Mouse (Mus musculus): ENCODE measurements around the gene Cpsf6. TPM values are rescaled to one million over a fixed set of nuclear protein-coding genes. Genes with fewer than 3 reads are reported as not detected.
A peak's percentile ranks its signal among the peaks of the same experiment; 100 is the strongest.

Cpsf6 gene
- polyA plus RNA-seq, 1 experiment from 2014 or later, result 162 TPM

DNA sequence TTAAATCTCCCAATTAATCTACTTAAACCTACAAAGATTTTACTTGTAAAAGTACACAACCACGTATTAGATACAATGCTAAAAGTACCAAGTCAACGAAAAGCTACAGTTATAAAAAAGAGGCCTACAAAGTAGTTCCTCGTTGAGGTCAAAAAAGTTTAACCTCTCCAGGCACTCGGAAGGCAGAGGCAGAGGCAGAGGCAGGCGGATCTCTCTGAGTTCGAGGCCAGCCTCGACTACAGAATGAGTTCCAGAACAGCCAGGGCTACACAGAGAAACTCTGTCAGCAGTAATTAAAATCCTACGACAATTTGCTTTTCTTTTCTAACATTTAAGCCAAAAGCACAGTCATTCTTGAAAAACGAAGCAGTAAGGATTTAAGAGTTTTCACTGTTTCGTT, 4.7 kb downstream of the Cpsf6 start:
- no peaks in the 10 kb centered on the region for H3K36me3 ChIP-seq (ENCODE audit: control insufficient read depth, insufficient read depth, low read length)
- H3K9me3 ChIP-seq (ENCODE audit: control insufficient read depth, low read length), result no peaks in the 10 kb centered on the region
- H3K9ac ChIP-seq (ENCODE audit: low read length), result peak overlapping the region; percentile 100
- peak overlapping the region; percentile 73 for H3K4me2 ChIP-seq (ENCODE audit: low read depth, low read length)
- peaks cover 12% of the 10 kb centered on the region for H3K4me1 ChIP-seq (replicated peaks; ENCODE audit: control insufficient read depth, insufficient read depth, low read length)
- no peak overlapping the region for H3K27ac ChIP-seq (ENCODE audit: low read length)
- no peak for ATAC-seq (ENCODE audit: low read depth)
- H3K27me3 ChIP-seq (ENCODE audit: control insufficient read depth, insufficient read depth, low read depth, low read length), result no peaks in the 10 kb centered on the region
- H3K4me3 ChIP-seq (ENCODE audit: low read length), result peak overlapping the region; percentile 79
- 11% methylated on average over 10 of the region's 10 CpGs for WGBS

DNA sequence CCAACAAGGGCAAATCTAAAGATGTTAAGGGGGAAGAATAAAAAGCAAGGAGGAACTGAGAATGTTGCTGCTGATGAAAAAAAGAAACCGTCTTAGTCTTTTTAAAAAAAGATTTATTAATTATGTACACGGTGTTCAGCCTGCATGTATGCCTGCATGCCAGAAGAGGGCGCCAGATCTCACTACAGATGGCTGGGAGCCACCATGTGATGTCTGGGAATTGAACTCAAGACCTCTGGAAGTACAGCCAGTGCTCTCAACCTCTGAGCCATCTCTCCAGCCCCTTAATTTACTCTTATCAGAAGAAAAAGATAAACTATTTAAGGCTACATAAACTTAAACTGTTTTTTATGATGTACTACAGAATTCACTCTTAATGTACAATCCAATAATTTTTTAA, 16.7 kb downstream of the Cpsf6 start:
- no peak overlapping the region for H3K4me2 ChIP-seq (ENCODE audit: low read depth, low read length)
- no peaks in the 10 kb centered on the region for H3K4me1 ChIP-seq (replicated peaks; ENCODE audit: control insufficient read depth, insufficient read depth, low read length)
- 24% methylated on average over 3 of the region's 3 CpGs for WGBS
- no peak overlapping the region for H3K4me3 ChIP-seq (ENCODE audit: low read length)
- ATAC-seq (ENCODE audit: low read depth), result no peak
- H3K27me3 ChIP-seq (ENCODE audit: control insufficient read depth, insufficient read depth, low read depth, low read length), result no peaks in the 10 kb centered on the region
- H3K9me3 ChIP-seq (ENCODE audit: control insufficient read depth, low read length), result no peaks in the 10 kb centered on the region
- H3K27ac ChIP-seq (ENCODE audit: low read length), result no peak overlapping the region
- peaks cover 47% of the 10 kb centered on the region for H3K36me3 ChIP-seq (ENCODE audit: control insufficient read depth, insufficient read depth, low read length)
- H3K9ac ChIP-seq (ENCODE audit: low read length), result no peak overlapping the region

DNA sequence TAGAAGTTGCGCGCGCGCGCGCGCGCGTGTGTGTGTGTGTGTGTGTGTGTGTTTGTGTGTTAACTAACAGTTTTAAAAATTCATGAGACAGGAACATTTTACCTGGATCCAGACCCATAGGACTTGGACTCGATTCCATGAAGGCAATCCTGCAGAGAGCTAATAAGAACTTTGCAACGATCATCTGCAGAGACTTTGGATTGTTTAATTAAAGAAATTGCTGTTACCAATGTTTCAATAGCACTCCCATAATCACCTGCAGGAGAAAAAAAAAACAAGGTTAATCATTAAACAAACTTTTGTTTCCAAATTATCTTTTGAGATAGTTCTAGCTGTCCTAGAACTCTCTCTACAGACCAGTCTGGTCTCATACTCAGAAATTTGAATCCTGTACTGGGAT, 20.9 kb downstream of the Cpsf6 start:
- Histone ChIP-seq H3K4me3 (ENCODE audit: low read length) (no peak overlapping the region), H3K9ac (ENCODE audit: low read length) (no peak overlapping the region), H3K27me3 (ENCODE audit: control insufficient read depth, insufficient read depth, low read depth, low read length) (no peaks in the 10 kb centered on the region), H3K4me1 (replicated peaks; ENCODE audit: control insufficient read depth, insufficient read depth, low read length) (no peaks in the 10 kb centered on the region), H3K4me2 (ENCODE audit: low read depth, low read length) (no peak overlapping the region), H3K27ac (ENCODE audit: low read length) (no peak overlapping the region), H3K36me3 (ENCODE audit: control insufficient read depth, insufficient read depth, low read length) (peaks cover 50% of the 10 kb centered on the region), H3K9me3 (ENCODE audit: control insufficient read depth, low read length) (no peaks in the 10 kb centered on the region)
- 88% methylated on average over 11 of the region's 11 CpGs for WGBS
- no peak for ATAC-seq (ENCODE audit: low read depth)

DNA sequence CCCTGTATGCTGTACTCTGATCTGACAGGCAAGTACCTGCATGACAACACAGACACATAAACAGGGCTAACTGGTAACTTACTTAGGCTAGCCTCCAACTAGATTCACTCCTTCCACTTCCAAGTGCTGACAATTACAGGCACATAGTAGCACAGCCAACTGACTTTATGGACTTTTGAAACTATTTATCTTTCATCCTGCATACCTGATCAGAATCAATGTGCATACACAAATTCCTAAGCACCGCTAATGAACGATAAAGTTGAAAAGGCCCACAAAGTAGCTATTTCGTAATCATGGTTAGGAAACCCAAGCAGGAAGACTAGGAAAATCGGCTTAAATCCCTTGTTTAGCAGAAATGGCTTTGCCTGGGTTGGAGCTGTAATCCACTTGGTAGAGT, 36.8 kb downstream of the Cpsf6 start:
- no peak overlapping the region for H3K4me2 ChIP-seq (ENCODE audit: low read depth, low read length)
- no peak overlapping the region for H3K9ac ChIP-seq (ENCODE audit: low read length)
- no peak for ATAC-seq (ENCODE audit: low read depth)
- H3K27me3 ChIP-seq (ENCODE audit: control insufficient read depth, insufficient read depth, low read depth, low read length), result no peaks in the 10 kb centered on the region
- WGBS, result 68% methylated on average over 4 of the region's 4 CpGs
- no peaks in the 10 kb centered on the region for H3K9me3 ChIP-seq (ENCODE audit: control insufficient read depth, low read length)
- no peak overlapping the region for H3K4me3 ChIP-seq (ENCODE audit: low read length)
- 0 out of 2 replicates have a peak, but pooled peaks cover 2% of the 10 kb centered on the region for H3K36me3 ChIP-seq (ENCODE audit: control insufficient read depth, insufficient read depth, low read length)
- H3K27ac ChIP-seq (ENCODE audit: low read length), result no peak overlapping the region
- H3K4me1 ChIP-seq (replicated peaks; ENCODE audit: control insufficient read depth, insufficient read depth, low read length), result peaks cover 5% of the 10 kb centered on the region; the same call in 1 of the 2 replicates

DNA sequence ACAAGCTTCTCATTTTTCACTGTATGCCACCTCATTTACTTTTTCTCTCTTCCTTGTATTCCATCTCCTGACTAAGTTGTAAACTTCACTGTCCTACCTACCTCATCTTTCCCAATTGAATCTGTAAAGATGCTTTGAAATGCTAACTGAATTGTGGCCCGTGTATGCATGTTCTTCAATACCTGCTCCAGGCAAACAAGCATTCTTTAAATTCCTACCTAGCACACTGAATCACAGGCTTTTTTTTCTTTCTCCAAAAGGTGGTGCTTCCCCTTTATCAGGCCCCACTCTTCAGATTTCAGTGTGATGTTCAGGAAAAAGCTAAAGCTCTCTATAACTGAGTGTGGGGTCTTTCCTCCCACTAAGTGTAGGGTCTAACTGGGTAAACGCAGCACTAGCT, 37.4 kb downstream of the Cpsf6 start:
- H3K4me2 ChIP-seq (ENCODE audit: low read depth, low read length), result no peak overlapping the region
- H3K9me3 ChIP-seq (ENCODE audit: control insufficient read depth, low read length), result no peaks in the 10 kb centered on the region
- 0 out of 2 replicates have a peak, but pooled peaks cover 2% of the 10 kb centered on the region for H3K36me3 ChIP-seq (ENCODE audit: control insufficient read depth, insufficient read depth, low read length)
- WGBS, result 58% methylated on average over 2 of the region's 2 CpGs
- no peaks in the 10 kb centered on the region for H3K27me3 ChIP-seq (ENCODE audit: control insufficient read depth, insufficient read depth, low read depth, low read length)
- no peak overlapping the region for H3K4me3 ChIP-seq (ENCODE audit: low read length)
- no peak for ATAC-seq (ENCODE audit: low read depth)
- peaks cover 5% of the 10 kb centered on the region; the same call in 1 of the 2 replicates for H3K4me1 ChIP-seq (replicated peaks; ENCODE audit: control insufficient read depth, insufficient read depth, low read length)
- H3K27ac ChIP-seq (ENCODE audit: low read length), result no peak overlapping the region
- H3K9ac ChIP-seq (ENCODE audit: low read length), result no peak overlapping the region

DNA sequence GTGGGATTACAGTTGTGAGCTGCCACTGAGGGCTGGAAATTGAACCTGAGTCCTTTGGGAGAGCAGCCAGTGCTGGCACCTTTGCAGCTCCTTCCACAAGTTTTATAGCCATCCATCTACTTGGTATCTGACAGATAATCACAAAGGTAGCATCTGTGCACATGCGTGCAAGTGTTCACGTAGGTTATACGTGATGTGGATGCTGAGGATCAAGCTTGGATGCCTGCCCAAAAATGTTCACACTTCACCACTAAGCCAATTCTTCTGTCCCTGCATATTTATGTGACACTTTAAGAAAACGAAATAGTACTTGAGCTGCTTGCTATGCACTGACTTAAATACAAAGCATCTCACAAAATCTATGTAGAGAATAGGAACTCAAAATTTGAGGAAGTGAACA, 38.8 kb downstream of the Cpsf6 start:
- H3K4me3 ChIP-seq (ENCODE audit: low read length), result no peak overlapping the region
- no peaks in the 10 kb centered on the region for H3K27me3 ChIP-seq (ENCODE audit: control insufficient read depth, insufficient read depth, low read depth, low read length)
- no peaks in the 10 kb centered on the region for H3K36me3 ChIP-seq (ENCODE audit: control insufficient read depth, insufficient read depth, low read length)
- WGBS, result 61% methylated on average over 4 of the region's 4 CpGs
- H3K9me3 ChIP-seq (ENCODE audit: control insufficient read depth, low read length), result no peaks in the 10 kb centered on the region
- H3K4me2 ChIP-seq (ENCODE audit: low read depth, low read length), result no peak overlapping the region
- no peak overlapping the region for H3K9ac ChIP-seq (ENCODE audit: low read length)
- peaks cover 8% of the 10 kb centered on the region; the same call in 1 of the 2 replicates for H3K4me1 ChIP-seq (replicated peaks; ENCODE audit: control insufficient read depth, insufficient read depth, low read length)
- no peak for ATAC-seq (ENCODE audit: low read depth)
- H3K27ac ChIP-seq (ENCODE audit: low read length), result no peak overlapping the region

DNA sequence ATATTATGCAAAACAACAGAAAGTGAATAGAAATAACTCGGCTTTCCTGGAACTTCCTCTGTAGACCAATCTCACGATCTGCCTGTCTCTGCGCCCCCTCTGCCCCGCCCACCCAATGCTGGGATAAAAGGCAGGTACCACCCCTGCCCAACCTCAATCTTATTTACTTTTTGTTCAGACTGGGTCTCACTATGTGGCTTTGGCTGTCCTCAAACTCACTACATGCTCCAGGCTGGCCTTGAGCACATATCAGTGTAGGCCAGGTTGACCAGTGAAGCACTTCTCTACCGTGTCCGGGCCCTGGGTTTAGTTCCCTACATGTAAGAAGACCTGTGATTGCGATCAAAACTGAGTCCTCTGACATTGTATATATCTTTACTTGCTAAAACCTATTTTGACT, 40.6 kb downstream of the Cpsf6 start:
- Histone ChIP-seq H3K27ac (ENCODE audit: low read length) (no peak overlapping the region), H3K9ac (ENCODE audit: low read length) (no peak overlapping the region), H3K36me3 (ENCODE audit: control insufficient read depth, insufficient read depth, low read length) (no peaks in the 10 kb centered on the region), H3K4me3 (ENCODE audit: low read length) (no peak overlapping the region), H3K4me1 (replicated peaks; ENCODE audit: control insufficient read depth, insufficient read depth, low read length) (peaks cover 8% of the 10 kb centered on the region; the same call in 1 of the 2 replicates), H3K4me2 (ENCODE audit: low read depth, low read length) (no peak overlapping the region), H3K9me3 (ENCODE audit: control insufficient read depth, low read length) (no peaks in the 10 kb centered on the region), H3K27me3 (ENCODE audit: control insufficient read depth, insufficient read depth, low read depth, low read length) (no peaks in the 10 kb centered on the region)
- WGBS, result 82% methylated on average over 7 of the region's 7 CpGs
- ATAC-seq (ENCODE audit: low read depth), result no peak

DNA sequence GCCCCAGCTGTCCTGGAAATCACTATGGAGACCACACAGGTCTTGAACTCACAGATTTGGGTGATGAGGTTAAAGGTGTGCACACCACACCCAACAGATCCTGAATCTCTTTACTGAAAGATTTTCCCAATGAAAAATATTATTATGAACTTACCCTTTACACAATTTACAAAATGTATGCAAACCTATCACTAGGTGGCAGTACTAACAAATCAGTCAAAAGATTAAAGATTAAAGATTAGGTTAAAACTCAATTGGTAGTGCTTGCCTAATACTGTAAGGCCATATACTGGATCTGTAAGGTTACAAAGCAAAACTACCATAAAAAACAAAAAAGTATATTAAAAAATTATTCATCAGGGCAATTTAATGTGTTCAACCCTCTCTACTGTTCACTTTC, 41.9 kb downstream of the Cpsf6 start:
- no peaks in the 10 kb centered on the region for H3K9me3 ChIP-seq (ENCODE audit: control insufficient read depth, low read length)
- ATAC-seq (ENCODE audit: low read depth), result no peak
- no peak overlapping the region for H3K27ac ChIP-seq (ENCODE audit: low read length)
- H3K36me3 ChIP-seq (ENCODE audit: control insufficient read depth, insufficient read depth, low read length), result no peaks in the 10 kb centered on the region
- H3K4me1 ChIP-seq (replicated peaks; ENCODE audit: control insufficient read depth, insufficient read depth, low read length), result peaks cover 8% of the 10 kb centered on the region; the same call in 1 of the 2 replicates
- H3K9ac ChIP-seq (ENCODE audit: low read length), result no peak overlapping the region
- H3K4me3 ChIP-seq (ENCODE audit: low read length), result no peak overlapping the region
- no peak overlapping the region for H3K4me2 ChIP-seq (ENCODE audit: low read depth, low read length)
- H3K27me3 ChIP-seq (ENCODE audit: control insufficient read depth, insufficient read depth, low read depth, low read length), result no peaks in the 10 kb centered on the region

DNA sequence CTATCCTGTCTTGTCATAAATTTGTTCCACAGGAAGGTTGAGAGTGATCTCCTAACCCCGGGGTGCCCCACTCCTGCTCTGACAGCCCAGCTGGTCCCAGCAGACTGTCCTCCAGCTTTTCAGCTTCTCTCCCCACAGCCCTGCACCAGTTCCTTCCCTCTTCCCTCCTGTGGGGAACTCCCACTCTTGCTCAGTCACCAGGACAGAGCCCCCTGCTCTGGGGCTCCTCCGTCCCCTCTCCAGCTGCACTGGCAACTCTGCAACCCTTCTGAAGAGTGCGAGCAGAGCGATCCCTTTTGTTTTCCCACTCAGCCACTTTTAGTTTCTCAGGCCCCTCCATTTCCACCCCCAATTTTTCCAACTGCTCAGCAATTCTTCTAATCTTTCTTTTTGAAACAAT, 44.2 kb downstream of the Cpsf6 start:
- H3K9me3 ChIP-seq (ENCODE audit: control insufficient read depth, low read length), result no peaks in the 10 kb centered on the region
- no peak overlapping the region for H3K9ac ChIP-seq (ENCODE audit: low read length)
- H3K4me3 ChIP-seq (ENCODE audit: low read length), result no peak overlapping the region
- 0 out of 2 replicates have a peak overlapping the region, but pooled peaks have one; percentile 8 for H3K27ac ChIP-seq (ENCODE audit: low read length)
- H3K27me3 ChIP-seq (ENCODE audit: control insufficient read depth, insufficient read depth, low read depth, low read length), result no peaks in the 10 kb centered on the region
- H3K4me1 ChIP-seq (replicated peaks; ENCODE audit: control insufficient read depth, insufficient read depth, low read length), result 0 out of 2 replicates have a peak, but pooled peaks cover 3% of the 10 kb centered on the region
- 25% methylated on average over 4 of the region's 4 CpGs for WGBS
- ATAC-seq (ENCODE audit: low read depth), result peak; percentile 85
- H3K36me3 ChIP-seq (ENCODE audit: control insufficient read depth, insufficient read depth, low read length), result no peaks in the 10 kb centered on the region
- H3K4me2 ChIP-seq (ENCODE audit: low read depth, low read length), result no peak overlapping the region

DNA sequence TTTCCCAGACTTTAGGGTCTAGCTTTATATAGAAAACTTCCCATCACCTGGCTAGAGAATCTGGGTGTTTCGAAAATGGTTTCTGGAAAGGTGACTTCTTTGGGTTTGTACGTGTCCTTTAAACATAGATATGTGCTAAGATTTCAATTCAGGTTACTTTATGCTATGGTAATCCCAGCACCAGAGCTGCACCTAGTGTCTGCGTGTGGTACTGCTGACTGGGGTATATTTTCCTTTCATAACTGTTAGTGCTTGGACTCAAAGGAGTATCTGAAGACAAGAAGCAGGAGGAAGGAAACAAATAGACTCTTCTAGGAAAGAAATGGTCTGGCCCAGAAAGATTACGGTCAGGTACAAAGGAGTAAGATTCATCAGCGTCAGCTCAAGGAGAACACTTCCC, 49.3 kb downstream of the Cpsf6 start:
- H3K36me3 ChIP-seq (ENCODE audit: control insufficient read depth, insufficient read depth, low read length), result no peaks in the 10 kb centered on the region
- no peak overlapping the region for H3K9ac ChIP-seq (ENCODE audit: low read length)
- no peaks in the 10 kb centered on the region for H3K9me3 ChIP-seq (ENCODE audit: control insufficient read depth, low read length)
- H3K4me1 ChIP-seq (replicated peaks; ENCODE audit: control insufficient read depth, insufficient read depth, low read length), result no peaks in the 10 kb centered on the region
- H3K4me2 ChIP-seq (ENCODE audit: low read depth, low read length), result no peak overlapping the region
- no peak overlapping the region for H3K27ac ChIP-seq (ENCODE audit: low read length)
- ATAC-seq (ENCODE audit: low read depth), result no peak
- no peak overlapping the region for H3K4me3 ChIP-seq (ENCODE audit: low read length)
- 70% methylated on average over 5 of the region's 5 CpGs for WGBS
- H3K27me3 ChIP-seq (ENCODE audit: control insufficient read depth, insufficient read depth, low read depth, low read length), result no peaks in the 10 kb centered on the region

Measured in lung, embryonic 16.5 days (tissue).